Mouse (Mus musculus) cerebellum, adult 2 months (tissue): ENCODE results near the gene Unc93a.
"Not testable (repeated sequence)": the region's sequence is repeated elsewhere in the genome, so short reads cannot be mapped to it uniquely, and the experiment has no call there.

ENCODE experiments used
- CTCF ChIP-seq: fragments of 200-500 bp; IDR thresholded peaks from 2 replicates; pipeline ENCODE4 v1.5.1; 2011; ENCODE audit warnings: low read depth, mild to moderate bottlenecking, control low read depth, low read length, moderate library complexity, borderline replicate concordance; ENCODE audit not compliant: insufficient read depth
- POLR2A ChIP-seq: fragments of 200-500 bp; IDR thresholded peaks from 2 replicates; pipeline ENCODE4 v1.6.1; 2011; ENCODE audit warnings: low read length, control low read depth, borderline replicate concordance; ENCODE audit not compliant: insufficient read depth

DNA sequence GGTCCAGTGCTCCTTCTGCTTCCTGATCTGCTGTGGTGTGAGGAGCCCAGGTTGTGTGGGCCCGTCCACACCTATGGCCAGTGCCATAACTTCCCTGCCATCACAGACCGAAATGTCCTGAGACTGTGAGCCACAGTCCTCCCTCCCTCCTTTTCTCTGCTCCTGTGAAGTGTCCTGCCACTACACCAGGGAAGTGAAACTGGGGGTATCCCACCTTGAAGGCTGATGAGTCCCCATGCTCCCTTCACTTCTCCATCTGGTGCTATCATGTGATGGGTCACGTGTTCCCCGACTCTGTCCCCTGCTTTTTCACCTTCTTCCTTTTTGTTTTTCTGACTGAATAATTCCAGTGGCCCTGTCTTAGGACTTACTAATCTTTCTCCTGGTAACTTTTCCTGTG is 38.6 kb downstream of the Unc93a start:
- not testable (repeated sequence) for TF ChIP-seq POLR2A, CTCF
